Mouse (Mus musculus) thymus, adult 2 months (tissue): Measurements from ENCODE around the gene Lgals4.

Experiments
- CTCF ChIP-seq: fragments of 200-500 bp; IDR thresholded peaks from 2 replicates; pipeline ENCODE4 v1.5.1; 2012; ENCODE audit warnings: mild to moderate bottlenecking, control low read depth, low read length, moderate library complexity, borderline replicate concordance; ENCODE audit not compliant: control insufficient read depth, poor library complexity, insufficient read depth; ENCODE audit errors: extremely low read depth
- POLR2A ChIP-seq: fragments of 200-500 bp; IDR thresholded peaks from 2 replicates; pipeline ENCODE4 v1.6.1; 2012; ENCODE audit warnings: mild to moderate bottlenecking, low read length, control low read depth, moderate library complexity; ENCODE audit not compliant: control insufficient read depth, poor library complexity, insufficient read depth; ENCODE audit errors: extremely low read depth

GRCm38 (mm10) chr7:28823932-28824331, 9.7 kb upstream of the Lgals4 start:
- TF ChIP-seq POLR2A (no peak), CTCF (no peak)
